Mouse (Mus musculus): ENCODE measurements around the gene D130043K22Rik. TPM values are rescaled to one million over a fixed set of nuclear protein-coding genes. Genes with fewer than 3 reads are reported as not detected.

D130043K22Rik gene
- not detected for total RNA-seq (2021)
- long read RNA-seq, experiment 1: 0 reads
- long read RNA-seq, experiment 2: 0 reads

GRCm38 (mm10) chr13:24844983-24845955 is at the start of gene D130043K22Rik:
Gene D130043K22Rik, plus strand, starts transcription at chr13:24845135.
- no peak for DNase-seq

- DNase-seq: no peak
These were observed 46.2 kb upstream of the D130043K22Rik start for GRCm38 (mm10) chr13:24798686-24799085.

GRCm38 (mm10) chr13:24799378-24799777 is 45.6 kb upstream of the D130043K22Rik start:
- no peak for DNase-seq

GRCm38 (mm10) chr13:24799925-24800673 is 44.8 kb upstream of the D130043K22Rik start:
- DNase-seq: peak; percentile 26

- peak; percentile 97 for DNase-seq
These were observed 44.1 kb upstream of the D130043K22Rik start for GRCm38 (mm10) chr13:24800674-24801307.

GRCm38 (mm10) chr13:24801308-24801921 is 43.5 kb upstream of the D130043K22Rik start, which contains the start of gene BC005537:
Gene BC005537, plus strand, starts transcription at chr13:24801657.
- DNase-seq: peak; percentile 42

- DNase-seq: peak; percentile 20
These were observed 42.7 kb upstream of the D130043K22Rik start for GRCm38 (mm10) chr13:24802131-24802691.

GRCm38 (mm10) chr13:24803196-24803595 is 41.7 kb upstream of the D130043K22Rik start:
- no peak for DNase-seq

GRCm38 (mm10) chr13:24806079-24806478 is 38.9 kb upstream of the D130043K22Rik start:
- DNase-seq: no peak

- DNase-seq: no peak
These were observed 32.4 kb upstream of the D130043K22Rik start for GRCm38 (mm10) chr13:24812521-24812920.

- DNase-seq: no peak
These were observed 30.3 kb upstream of the D130043K22Rik start for GRCm38 (mm10) chr13:24814616-24815015.

- DNase-seq: no peak
These were observed 28.5 kb upstream of the D130043K22Rik start for GRCm38 (mm10) chr13:24816125-24817092.

GRCm38 (mm10) chr13:24819931-24820330 is 25.0 kb upstream of the D130043K22Rik start:
- no peak for DNase-seq

- no peak for DNase-seq
These were observed 22.1 kb upstream of the D130043K22Rik start for GRCm38 (mm10) chr13:24822663-24823343.

- DNase-seq: no peak
These were observed 20.3 kb upstream of the D130043K22Rik start for GRCm38 (mm10) chr13:24824647-24825046.

- no peak for DNase-seq
These were observed 19.3 kb upstream of the D130043K22Rik start for GRCm38 (mm10) chr13:24825587-24825986.

- DNase-seq: no peak
These were observed 18.8 kb upstream of the D130043K22Rik start for GRCm38 (mm10) chr13:24826116-24826515.

GRCm38 (mm10) chr13:24830756-24831352 is 14.1 kb upstream of the D130043K22Rik start:
- DNase-seq: no peak
